Comparison of ENCODE assay signal across 8 mouse cellular contexts in the genomic region with DNA sequence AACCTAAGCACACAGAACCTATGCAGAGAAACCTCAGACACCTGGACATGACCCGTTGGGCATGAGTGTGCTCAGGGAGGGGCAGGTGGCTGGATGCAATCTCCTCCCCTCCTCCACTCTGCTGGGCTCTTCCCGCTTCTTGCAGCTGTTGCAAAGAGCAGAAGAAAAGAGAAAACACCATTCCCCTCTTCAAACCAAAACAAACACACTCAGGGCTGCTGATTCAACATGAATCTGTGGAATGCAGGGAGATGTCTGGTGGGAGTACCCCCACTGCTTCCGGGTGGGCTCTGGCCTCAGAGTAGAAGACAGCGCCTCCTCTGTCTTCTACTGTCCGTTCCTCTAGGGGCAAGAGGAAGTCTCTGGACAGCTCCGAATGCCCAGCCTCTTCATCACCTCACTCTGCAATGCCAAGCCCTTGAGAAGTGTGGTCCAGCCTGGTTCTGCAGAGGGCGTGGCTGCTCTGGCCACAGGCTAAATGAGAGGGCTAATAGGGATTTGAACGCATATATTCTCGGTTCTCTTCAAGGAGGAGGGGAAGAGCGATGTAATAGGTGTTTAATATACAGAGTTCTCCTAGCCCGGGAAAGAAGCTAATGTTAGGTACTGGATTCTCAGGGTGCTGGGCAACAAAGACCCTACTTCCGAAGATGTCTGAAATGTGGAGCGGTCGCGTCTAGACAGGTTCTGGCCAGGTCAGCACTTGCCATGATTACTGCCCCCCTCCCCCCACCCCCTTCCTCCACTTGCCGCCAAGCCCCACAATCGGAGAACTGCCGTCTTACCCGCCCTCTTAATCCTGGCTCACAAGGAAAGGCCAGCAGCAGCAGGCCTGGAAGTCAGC. TPM values are rescaled to one million over a fixed set of nuclear protein-coding genes. Genes with fewer than 3 reads are reported as not detected.
DNase-seq lines count a peak whose midpoint lies in the region; ATAC-seq and TF ChIP-seq lines count a peak whose summit lies in the region.

No protein-coding gene starts in this region.

- no peak; the same call in 1 of the 2 replicates for TF ChIP-seq EP300 in lung, postnatal 0 days (IDR thresholded peaks at IDR 0.05)

- TF ChIP-seq POLR2A in bone marrow macrophage, adult 2 months (IDR thresholded peaks at IDR 0.05; ENCODE audit: borderline replicate concordance, low read depth, low read length): no peak

- WGBS in hindbrain, embryonic 14.5 days: 6% methylated on average over 19 of the region's 19 CpGs
- WGBS in lung, postnatal 0 days: 3% methylated on average over 18 of the region's 19 CpGs

- no peaks in the 10 kb centered on the region for H3K4me1 ChIP-seq in bone marrow macrophage, adult 2 months (ENCODE audit: control insufficient read depth, insufficient read depth, low read length)
- H3K4me1 ChIP-seq in hindbrain, embryonic 14.5 days (replicated peaks; ENCODE audit: control insufficient read depth, insufficient read depth, low read length): peaks cover 12% of the 10 kb centered on the region
- H3K4me1 ChIP-seq in lung, postnatal 0 days (ENCODE audit: insufficient read depth, low read depth, low read length): peaks cover 58% of the 10 kb centered on the region

- peak overlapping the region; percentile 82 for H3K4me2 ChIP-seq in hindbrain, embryonic 14.5 days (replicated peaks)
- peak overlapping the region; percentile 83 for H3K4me2 ChIP-seq in lung, postnatal 0 days (replicated peaks; ENCODE audit: low read depth, low read length)

- H3K9ac ChIP-seq in hindbrain, embryonic 14.5 days: peak overlapping the region; percentile 78
- H3K9ac ChIP-seq in lung, postnatal 0 days (replicated peaks; ENCODE audit: low read depth): peak overlapping the region; percentile 74

- H3K36me3 ChIP-seq in hindbrain, embryonic 14.5 days (replicated peaks; ENCODE audit: control insufficient read depth, insufficient read depth): no peaks in the 10 kb centered on the region
- no peaks in the 10 kb centered on the region for H3K36me3 ChIP-seq in lung, postnatal 0 days (ENCODE audit: insufficient read depth, low read length)

- TF ChIP-seq CTCF in bone marrow macrophage, adult 2 months (IDR thresholded peaks at IDR 0.05; ENCODE audit: low read depth, low read length): 0 out of 2 replicates have a peak, but pooled peaks have one; percentile 19
- peak; percentile 58 for TF ChIP-seq CTCF in lung, postnatal 0 days (IDR thresholded peaks at IDR 0.05)

- H3K4me3 ChIP-seq in bone marrow macrophage, adult 2 months (ENCODE audit: insufficient read depth, low read length): no peak overlapping the region
- peak overlapping the region; percentile 69 for H3K4me3 ChIP-seq in hindbrain, embryonic 14.5 days (replicated peaks; ENCODE audit: low read length)
- peak overlapping the region; percentile 63 for H3K4me3 ChIP-seq in lung, postnatal 0 days (ENCODE audit: low read depth, low read length)

- DNase-seq in heart, adult 11 months: peak; percentile 87
- DNase-seq in heart, adult 9 months (ENCODE audit: low spot score in 2 of 2): no peak
- DNase-seq in hindbrain, embryonic 14.5 days (ENCODE audit: low spot score): no peak
- DNase-seq in lung, postnatal 0 days (ENCODE audit: low spot score): peak; percentile 70
- DNase-seq in yolk sac, embryonic 10.5 days (ENCODE audit: low spot score): peak; percentile 82
- DNase-seq in frontal cortex, adult 2 months (ENCODE audit: extremely low spot score in 1 of 2, low spot score in 1 of 2): no peak
- DNase-seq in MN1 (ENCODE audit: low spot score): no peak

- no peak for ATAC-seq in hindbrain, embryonic 14.5 days (ENCODE audit: low FRiP score)
- ATAC-seq in lung, postnatal 0 days: peak; percentile 16; the same call in 1 of the 2 replicates

- no peaks in the 10 kb centered on the region for H3K9me3 ChIP-seq in hindbrain, embryonic 14.5 days (ENCODE audit: control insufficient read depth, low read length)
- H3K9me3 ChIP-seq in lung, postnatal 0 days (ENCODE audit: low read length): no peaks in the 10 kb centered on the region

- peaks cover 22% of the 10 kb centered on the region for H3K27me3 ChIP-seq in hindbrain, embryonic 14.5 days (ENCODE audit: control insufficient read depth, insufficient read depth, low read length)
- H3K27me3 ChIP-seq in lung, postnatal 0 days (replicated peaks; ENCODE audit: insufficient read depth, low read length): no peaks in the 10 kb centered on the region

- H3K27ac ChIP-seq in bone marrow macrophage, adult 2 months (ENCODE audit: insufficient read depth, low read depth, low read length): no peak overlapping the region
- H3K27ac ChIP-seq in hindbrain, embryonic 14.5 days: peak overlapping the region; percentile 71
- peak overlapping the region; percentile 92 for H3K27ac ChIP-seq in lung, postnatal 0 days (ENCODE audit: low read length)

RNA-seq across cellular contexts. Expression of a gene that starts 1.2 kb away (rescaled TPM):
- 0.27 and 0.33 TPM in 2 replicates for polyA plus RNA-seq in bone marrow macrophage, adult 2 months (2012; ENCODE audit: insufficient read depth, insufficient read length, missing spikeins)
- 15.6 and 16.9 TPM in 2 replicates for polyA plus RNA-seq in hindbrain, embryonic 14.5 days (2014; fragmentation: Nextera tagmentation; extraction: Ambion mirVana)
- 44.3 and 63.1 TPM in 2 replicates for polyA plus RNA-seq in lung, postnatal 0 days (2015; fragmentation: Nextera tagmentation; extraction: Ambion mirVana)
- polyA plus RNA-seq in frontal cortex, adult 2 months (2012; rRNA removed): 12.7 and 14.0 TPM in 2 replicates

RNA-seq across cellular contexts. Expression of a gene that starts 34.3 kb away (rescaled TPM):
- 23.4 and 24.5 TPM in 2 replicates for polyA plus RNA-seq in bone marrow macrophage, adult 2 months (2012; ENCODE audit: insufficient read depth, insufficient read length, missing spikeins)
- polyA plus RNA-seq in hindbrain, embryonic 14.5 days (2014; fragmentation: Nextera tagmentation; extraction: Ambion mirVana): 22.7 and 25.2 TPM in 2 replicates
- polyA plus RNA-seq in lung, postnatal 0 days (2015; fragmentation: Nextera tagmentation; extraction: Ambion mirVana): 39.3 and 51.1 TPM in 2 replicates
- polyA plus RNA-seq in frontal cortex, adult 2 months (2012; rRNA removed): 88.7 and 97.3 TPM in 2 replicates

RNA-seq across cellular contexts. Expression of a gene that starts 44.5 kb away (rescaled TPM):
- polyA plus RNA-seq in bone marrow macrophage, adult 2 months (2012; ENCODE audit: insufficient read depth, insufficient read length, missing spikeins): not detected in 2 replicates
- 0.07 and 0.27 TPM in 2 replicates for polyA plus RNA-seq in hindbrain, embryonic 14.5 days (2014; fragmentation: Nextera tagmentation; extraction: Ambion mirVana)
- polyA plus RNA-seq in lung, postnatal 0 days (2015; fragmentation: Nextera tagmentation; extraction: Ambion mirVana): 0.05 TPM in 1 of 2 replicates, not detected in the other
- polyA plus RNA-seq in frontal cortex, adult 2 months (2012; rRNA removed): 0.19 TPM in 1 of 2 replicates, not detected in the other

Comparison
In these comparisons a context has a peak if more than half of its experiments do, and no peak if none do; other contexts are left out.
1. DNase-seq: peak in heart, adult 11 months (single experiment), lung, postnatal 0 days (single experiment) and yolk sac, embryonic 10.5 days (single experiment); none in heart, adult 9 months (0 of 2), hindbrain, embryonic 14.5 days (single experiment), frontal cortex, adult 2 months (0 of 2) and MN1 (single experiment).
2. RNA of a gene that starts 1.2 kb away (polyA plus RNA-seq): 44.3 to 63.1 TPM in lung, postnatal 0 days, 15.6 to 16.9 TPM in hindbrain, embryonic 14.5 days and 12.7 to 14.0 TPM in frontal cortex, adult 2 months; 0.27 to 0.33 TPM in bone marrow macrophage, adult 2 months; every median in the first group is over 10 times any median in the second.